Mouse (Mus musculus) layer of hippocampus, adult 2 months (tissue): ENCODE measurements around the gene Mpig6b. TPM values are rescaled to one million over a fixed set of nuclear protein-coding genes. Genes with fewer than 3 reads are reported as not detected.

Experiments
- DNase-seq, 2 experiments: peaks; one replicate each; pipeline ENCODE4 v3.0.0; 2022; ENCODE audit warnings: low spot score in 2 of 2
- H3K27ac ChIP-seq: fragments of 200-600 bp; 2 replicates; pipeline ENCODE4 v1.8.1; 2022
- H3K4me3 ChIP-seq: fragments of 200-600 bp; 2 replicates; pipeline ENCODE4 v1.8.1; 2022; ENCODE audit warnings: mild to moderate bottlenecking
- CTCF ChIP-seq: fragments of 200-600 bp; conservative IDR thresholded peaks from 2 replicates; pipeline ENCODE4 v1.8.1; 2022; ENCODE audit warnings: antibody characterized with exemption, mild to moderate bottlenecking, moderate library complexity
- total RNA-seq, 2 experiments: library from RNA; stranded (reverse); gene quantifications; 2 replicates each; pipeline ENCODE4 v1.2.3; 2021

The Mpig6b gene
- total RNA-seq, 2 experiments from 2014 or later = not detected

DNA sequence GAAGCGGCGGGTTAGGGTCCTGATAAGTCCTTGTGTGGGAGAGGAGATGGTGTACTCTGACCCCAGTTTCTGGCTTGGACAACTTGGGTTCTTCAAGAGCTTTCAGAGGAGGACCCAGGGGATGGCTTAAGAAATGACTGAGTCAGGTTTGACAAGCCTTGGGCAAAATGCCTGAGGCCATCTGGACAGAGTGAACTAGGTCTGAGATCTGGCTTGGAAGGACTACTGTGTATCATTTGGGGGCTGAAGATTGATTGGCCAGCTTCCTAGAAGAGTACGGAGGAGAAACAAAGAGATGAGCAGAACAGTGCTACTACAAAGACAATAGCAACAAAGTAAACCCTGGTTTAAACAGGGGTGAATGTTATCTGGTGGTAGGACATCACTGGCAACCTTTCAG is 2.5 kb downstream of the Mpig6b start:
- DNase-seq = no peak
- TF ChIP-seq CTCF = no peak
- no peak overlapping the region for H3K4me3 ChIP-seq

GRCm38 (mm10) chr17:35061299-35061698 is 4.7 kb downstream of the Mpig6b start:
- Histone ChIP-seq H3K27ac (no peak overlapping the region), H3K4me3 (no peak overlapping the region)
- no peak for DNase-seq
- TF ChIP-seq CTCF = no peak

More for the DNA sequence above, 2.5 kb downstream of the Mpig6b start:
- H3K27ac ChIP-seq = no peak overlapping the region

- no peak for TF ChIP-seq CTCF
- no peak overlapping the region for H3K4me3 ChIP-seq
- no peak for DNase-seq
- H3K27ac ChIP-seq = no peak overlapping the region
These were observed 5.2 kb downstream of the Mpig6b start for GRCm38 (mm10) chr17:35060737-35061297.

DNA sequence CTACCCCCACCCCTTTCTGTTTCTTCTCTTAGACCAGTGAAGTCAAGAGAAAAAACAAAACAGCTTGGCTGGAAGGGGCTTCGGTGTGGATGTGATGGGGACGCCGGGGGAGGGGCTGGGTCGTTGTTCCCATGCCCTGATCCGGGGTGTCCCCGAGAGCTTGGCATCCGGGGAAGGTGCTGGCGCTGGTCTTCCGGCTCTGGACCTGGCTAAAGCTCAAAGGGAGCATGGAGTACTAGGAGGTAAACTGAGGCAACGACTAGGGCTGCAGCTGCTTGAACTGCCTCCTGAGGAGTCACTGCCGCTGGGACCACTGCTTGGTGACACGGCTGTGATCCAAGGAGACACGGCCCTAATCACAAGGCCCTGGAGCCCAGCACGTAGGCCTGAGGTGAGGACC is 5.9 kb downstream of the Mpig6b start:
- no peak for TF ChIP-seq CTCF
- Histone ChIP-seq H3K4me3 (peak overlapping the region; percentile 62), H3K27ac (no peak overlapping the region)
- DNase-seq = no peak

DNA sequence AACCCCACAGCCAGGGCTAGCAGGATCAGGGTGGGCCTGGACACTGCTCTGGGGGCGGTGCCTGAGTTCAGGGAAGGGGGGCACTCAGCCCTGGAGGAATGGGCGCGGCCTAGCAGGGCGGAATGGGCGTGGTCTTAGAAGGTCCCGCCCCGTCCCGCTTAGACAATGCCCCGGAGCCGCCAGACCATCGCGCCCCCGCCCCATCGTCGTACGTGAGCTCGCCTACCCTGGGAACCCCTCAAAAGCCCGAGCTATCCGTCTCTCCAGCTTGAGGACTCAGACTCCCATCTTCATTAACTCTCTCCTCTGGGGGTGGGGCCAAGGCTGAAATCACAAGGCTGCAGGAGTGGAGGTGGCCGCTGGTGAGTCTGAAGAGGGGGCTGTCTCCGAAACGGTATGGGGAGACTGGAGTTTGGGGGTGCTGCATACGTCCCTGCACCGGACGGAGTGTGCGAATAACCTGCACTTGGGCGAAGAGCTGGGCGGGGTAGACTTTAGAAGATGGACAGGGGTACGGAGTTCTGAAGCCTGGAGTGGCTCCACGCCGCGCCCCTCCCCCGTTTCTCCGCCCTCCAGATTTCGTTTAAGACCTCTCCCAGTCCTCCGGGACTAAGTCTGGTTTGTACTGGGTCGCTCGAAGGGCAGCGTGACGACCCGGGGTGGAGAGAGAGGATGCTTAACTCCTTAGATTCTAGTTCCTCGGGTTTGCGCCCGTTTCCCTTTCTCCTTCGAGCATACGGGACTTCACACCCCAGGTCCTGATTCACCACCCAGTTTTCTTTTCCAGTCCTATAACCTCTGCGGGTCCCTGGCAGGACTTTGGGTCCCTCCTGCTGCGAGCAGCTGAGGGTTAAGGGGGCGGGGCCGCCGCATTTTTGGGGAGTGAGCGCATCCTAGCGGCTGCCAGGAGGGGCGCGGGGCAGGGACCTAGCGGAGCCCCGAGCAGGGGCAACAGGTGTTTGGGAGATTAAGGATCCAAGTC is 6.8 kb downstream of the Mpig6b start, which contains the start of gene Ddah2:
Ddah2 (plus strand) TSS at position 125 of the 982 bp plus-strand sequence.
- DNase-seq = peak; percentile 62 to 73
- Histone ChIP-seq H3K27ac (peak within 1 kb of the TSS; percentile 69), H3K4me3 (peak within 1 kb of the TSS; percentile 62)
- TF ChIP-seq CTCF = peak; percentile 83

DNA sequence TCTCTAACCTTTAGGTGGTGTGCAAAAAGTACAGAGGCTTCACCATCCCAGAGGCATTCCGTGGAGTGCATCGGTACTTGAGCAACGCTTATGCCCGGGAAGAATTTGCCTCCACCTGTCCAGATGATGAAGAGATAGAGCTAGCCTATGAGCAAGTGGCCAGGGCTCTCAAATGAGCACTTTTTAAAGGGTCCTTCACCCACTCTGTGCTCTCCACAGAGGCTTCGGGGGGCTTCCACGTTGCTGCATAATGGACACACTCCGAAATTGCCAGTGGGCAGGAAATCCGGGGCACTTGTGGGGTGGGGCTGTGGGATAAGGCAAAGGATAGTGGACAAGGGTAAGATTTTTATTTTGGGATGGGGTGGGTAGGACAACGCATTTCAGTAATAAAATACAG is 7.7 kb downstream of the Mpig6b start:
- no peak overlapping the region for H3K27ac ChIP-seq
- no peak overlapping the region for H3K4me3 ChIP-seq

GRCm38 (mm10) chr17:35057090-35057489 is 8.9 kb downstream of the Mpig6b start:
- no peak for TF ChIP-seq CTCF
- no peak overlapping the region for H3K4me3 ChIP-seq
- H3K27ac ChIP-seq = no peak overlapping the region
- no peak for DNase-seq

More for the DNA sequence above, 7.7 kb downstream of the Mpig6b start:
- no peak for TF ChIP-seq CTCF
- no peak for DNase-seq

GRCm38 (mm10) chr17:35055691-35056495 is 10.1 kb downstream of the Mpig6b start:
- TF ChIP-seq CTCF = no peak

GRCm38 (mm10) chr17:35052271-35052798 is 13.6 kb downstream of the Mpig6b start:
- peak overlapping the region; percentile 82; the same call in 1 of the 2 replicates for H3K27ac ChIP-seq
- no peak for DNase-seq
- TF ChIP-seq CTCF = no peak
- H3K4me3 ChIP-seq = no peak overlapping the region

More at GRCm38 (mm10) chr17:35055691-35056495, 10.1 kb downstream of the Mpig6b start:
- H3K4me3 ChIP-seq = no peak overlapping the region
- DNase-seq = no peak
- H3K27ac ChIP-seq = no peak overlapping the region

- TF ChIP-seq CTCF = no peak
- Histone ChIP-seq H3K27ac (peak overlapping the region; percentile 82), H3K4me3 (peak overlapping the region; percentile 43)
- DNase-seq = no peak
These were observed 14.6 kb downstream of the Mpig6b start for GRCm38 (mm10) chr17:35051156-35052086.

DNA sequence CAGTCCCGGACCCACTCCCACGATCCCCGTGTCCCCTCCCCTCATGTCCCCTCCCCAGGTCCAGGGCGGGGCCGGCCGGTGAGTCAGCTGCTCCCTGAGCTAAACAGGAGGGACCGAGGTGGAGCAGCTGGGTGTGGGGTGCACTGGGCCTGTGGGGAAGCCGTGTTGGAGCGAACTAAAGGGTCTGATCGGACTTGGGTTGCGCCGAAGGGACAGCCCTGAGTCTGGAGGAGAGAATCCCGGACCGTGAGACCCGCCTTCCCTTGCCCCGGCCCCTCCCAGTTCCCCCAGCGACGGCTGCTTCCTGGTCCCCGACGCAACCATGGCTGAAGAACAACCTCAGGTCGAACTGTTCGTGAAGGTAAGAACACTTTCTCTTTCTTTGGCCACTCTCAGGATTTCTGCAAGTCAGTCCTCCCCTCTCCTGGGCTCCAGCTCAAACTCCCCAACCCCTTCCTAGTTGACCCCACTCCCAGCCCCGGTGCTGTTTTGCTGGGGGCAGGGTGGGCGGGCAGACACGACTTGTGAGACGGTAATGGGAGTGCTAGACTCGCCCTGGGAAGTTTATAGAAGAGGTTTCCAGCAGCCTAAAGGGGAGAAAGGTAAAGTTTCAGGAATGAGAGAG is 15.7 kb downstream of the Mpig6b start:
- peak overlapping the region; percentile 87 for H3K27ac ChIP-seq
- peak overlapping the region; percentile 53 for H3K4me3 ChIP-seq
- TF ChIP-seq CTCF = no peak
- DNase-seq = no peak
